Mouse (Mus musculus): ENCODE data around the gene Unc13a. TPM values are rescaled to one million over a fixed set of nuclear protein-coding genes. Genes with fewer than 3 reads are reported as not detected.

The Unc13a gene
- total RNA-seq, 2 experiments from 2014 or later: 0.93 to 1.1 TPM

DNA sequence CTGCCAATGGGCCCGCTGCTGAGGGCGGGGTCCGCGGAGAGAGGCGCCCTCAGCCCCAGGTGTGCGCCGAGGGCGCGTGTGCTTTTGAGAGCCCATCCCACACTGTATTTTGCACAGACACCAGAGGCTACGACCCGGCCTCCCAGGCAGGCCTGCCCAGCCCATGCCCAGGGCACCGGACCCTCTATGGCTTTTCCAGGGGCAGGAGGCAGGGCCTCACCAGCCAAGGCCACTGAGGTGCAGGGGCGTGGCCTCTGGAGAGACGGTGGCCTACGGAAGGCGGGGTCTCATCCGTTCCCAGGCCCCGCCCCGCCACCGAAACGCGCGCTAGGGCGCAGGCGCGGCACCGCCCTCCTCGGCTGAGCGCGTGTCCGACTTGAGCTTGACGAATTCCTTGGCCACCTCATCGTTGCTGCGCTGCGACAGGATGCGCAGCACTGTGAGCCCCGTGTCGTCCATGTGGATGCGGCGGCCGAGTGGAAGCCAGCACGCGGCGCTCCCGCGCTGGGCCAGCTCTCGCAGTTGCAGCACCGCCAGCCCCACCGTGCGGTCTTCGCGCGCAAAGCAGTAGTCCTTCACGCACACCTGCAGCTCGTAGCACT, 42.4 kb downstream of the Unc13a start:
- intact Hi-C loops (cut with DNase I): no loop called here
- peak; percentile 95 to 96 for DNase-seq

DNA sequence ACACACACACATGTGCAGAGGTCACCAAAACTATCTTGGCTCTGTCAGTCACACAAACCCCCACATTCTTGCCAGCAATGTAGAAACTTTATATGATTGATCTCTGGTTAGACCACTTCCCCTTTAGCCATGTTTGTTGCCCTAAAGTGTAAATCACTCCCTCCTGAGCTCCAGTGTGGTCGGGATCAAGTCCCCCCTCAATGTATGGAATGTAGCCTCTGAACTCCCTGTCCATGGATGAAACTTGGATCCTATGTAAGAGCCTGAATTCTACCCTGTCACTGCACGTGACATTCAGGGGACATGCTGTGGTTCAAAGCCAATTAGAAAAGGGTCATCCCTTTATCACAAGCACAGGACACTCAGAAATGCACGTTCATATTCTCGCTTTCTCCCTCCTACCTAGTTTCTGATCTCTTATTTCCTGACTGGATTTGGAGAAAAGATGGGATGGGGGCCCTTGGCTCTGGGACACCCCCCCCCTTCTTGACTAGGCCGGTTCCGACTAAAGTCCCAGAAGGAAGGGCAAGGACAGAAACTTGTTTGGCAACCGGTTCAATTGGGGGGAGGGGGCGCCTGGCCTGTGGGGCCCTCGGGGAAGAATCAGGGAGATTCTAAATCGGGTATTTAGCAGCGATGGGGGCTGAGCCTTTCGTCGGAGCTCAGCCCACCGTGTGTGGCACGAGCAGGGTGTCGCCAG, 43.0 kb downstream of the Unc13a start:
- intact Hi-C loops (cut with DNase I): no loop called here
- no peak for DNase-seq

GRCm38 (mm10) chr8:71627265-71628099, 44.1 kb downstream of the Unc13a start:
- DNase-seq: peak; percentile 19 to 22
- intact Hi-C loops (cut with DNase I): loop anchor here (2.0 kb wide), 1 partner anchor 15 kb away; no protein-coding TSS in a partner anchor

GRCm38 (mm10) chr8:71626753-71627152, 44.8 kb downstream of the Unc13a start:
- no peak for DNase-seq
- intact Hi-C loops (cut with DNase I): loop anchor here (2.0 kb wide), 1 partner anchor 14 kb away; no protein-coding TSS in a partner anchor

DNA sequence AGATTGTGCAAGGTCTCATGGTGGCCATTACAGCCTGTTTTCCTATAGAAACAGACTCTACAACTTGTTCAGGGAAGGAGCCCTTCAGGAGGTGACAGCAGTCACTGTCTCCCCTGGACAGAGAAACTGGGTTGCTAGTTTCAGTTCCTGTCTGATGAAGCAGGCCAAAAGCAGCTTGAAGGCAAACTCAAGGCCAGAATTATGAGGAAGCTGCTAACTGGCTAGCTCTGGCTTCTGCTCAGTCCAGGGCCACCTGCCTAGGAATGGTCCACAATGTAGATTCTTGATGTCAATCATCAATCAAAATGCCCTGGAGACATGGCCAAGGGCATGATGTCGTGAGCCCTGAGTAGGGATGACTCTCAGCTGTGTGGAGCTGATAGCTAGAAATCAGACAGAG, 46.5 kb downstream of the Unc13a start:
- intact Hi-C loops (cut with DNase I): no loop called here
- no peak for DNase-seq

GRCm38 (mm10) chr8:71619786-71620185, 51.8 kb downstream of the Unc13a start:
- intact Hi-C loops (cut with DNase I): no loop called here
- no peak for DNase-seq

DNA sequence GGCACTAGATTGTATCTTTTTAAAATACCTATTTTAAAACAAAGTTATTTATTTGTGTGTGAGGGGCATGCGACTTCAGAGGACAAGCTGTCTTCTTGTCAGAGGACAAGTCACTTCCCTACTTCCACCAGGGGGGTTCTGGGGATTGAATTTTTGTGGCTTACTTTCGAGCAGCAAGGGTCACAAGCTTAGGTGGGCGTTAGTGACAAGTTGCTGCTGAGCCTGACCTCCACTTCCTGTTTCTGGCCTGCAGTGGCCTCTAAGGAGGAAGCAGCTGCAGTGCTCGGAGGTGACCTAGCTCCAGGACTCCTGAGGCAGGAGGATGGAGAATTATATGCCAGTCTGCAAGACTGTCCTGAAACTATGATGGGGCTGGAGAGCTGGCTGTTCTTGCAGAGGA, 58.1 kb downstream of the Unc13a start:
- intact Hi-C loops (cut with DNase I): loop anchor here (2.0 to 5.0 kb wide), 2 partner anchors 13 to 49 kb away; no protein-coding TSS in a partner anchor
- no peak for DNase-seq

- intact Hi-C loops (cut with DNase I): loop anchor here (2.0 to 5.0 kb wide), 2 partner anchors 15 to 50 kb away; no protein-coding TSS in a partner anchor
Measured at GRCm38 (mm10) chr8:71612141-71612540, 59.4 kb downstream of the Unc13a start.

DNA sequence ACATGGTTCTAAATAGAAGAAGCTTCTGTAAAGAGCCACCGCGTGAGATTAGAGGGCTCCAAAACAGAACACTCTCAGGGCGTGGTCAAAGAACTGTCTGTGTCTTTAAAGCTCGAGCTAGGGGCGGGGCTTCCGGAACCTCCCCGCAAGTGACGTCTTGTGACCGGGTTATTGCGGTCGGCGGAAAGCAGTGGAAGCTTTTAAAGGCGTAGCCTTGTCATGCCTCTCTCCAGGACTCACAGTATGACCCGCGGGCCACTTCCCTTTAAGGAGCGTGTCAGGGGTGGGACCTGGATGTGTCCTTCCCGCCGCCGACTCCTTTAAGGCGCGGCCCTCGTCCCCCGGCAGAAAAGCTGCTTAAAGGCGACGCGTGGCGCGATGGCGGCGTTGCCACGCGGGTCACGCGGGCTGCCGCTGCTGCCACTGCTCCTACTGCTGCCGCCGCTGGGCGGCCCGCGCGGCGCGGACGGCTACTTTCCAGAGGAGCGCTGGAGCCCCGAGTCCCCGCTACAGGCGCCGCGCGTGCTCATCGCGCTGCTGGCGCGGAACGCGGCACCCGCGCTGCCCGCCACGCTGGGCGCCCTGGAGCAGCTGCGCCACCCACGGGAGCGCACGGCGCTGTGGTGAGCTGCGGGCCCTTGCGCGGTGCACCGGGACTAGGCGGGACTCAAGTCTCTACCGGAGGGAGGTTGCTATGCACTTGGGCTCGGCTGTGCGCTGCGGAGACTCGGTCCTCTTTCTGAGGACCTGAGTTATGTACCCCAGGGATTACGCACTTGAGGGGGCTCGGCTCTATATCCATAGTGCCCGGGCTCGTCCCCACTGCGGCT, 60.5 kb downstream of the Unc13a start, which contains the start of gene Colgalt1:
TSS of gene Colgalt1 (plus strand) at position 177 of the 830 bp plus-strand sequence.
- DNase-seq: peak; percentile 93 to 97
- intact Hi-C loops (cut with DNase I): loop anchor here (5.0 kb wide), 1 partner anchor 51 kb away; no protein-coding TSS in a partner anchor

More at GRCm38 (mm10) chr8:71612141-71612540, 59.4 kb downstream of the Unc13a start:
- DNase-seq: no peak

GRCm38 (mm10) chr8:71604021-71604420, 67.5 kb downstream of the Unc13a start:
- intact Hi-C loops (cut with DNase I): no loop called here
- no peak for DNase-seq

DNA sequence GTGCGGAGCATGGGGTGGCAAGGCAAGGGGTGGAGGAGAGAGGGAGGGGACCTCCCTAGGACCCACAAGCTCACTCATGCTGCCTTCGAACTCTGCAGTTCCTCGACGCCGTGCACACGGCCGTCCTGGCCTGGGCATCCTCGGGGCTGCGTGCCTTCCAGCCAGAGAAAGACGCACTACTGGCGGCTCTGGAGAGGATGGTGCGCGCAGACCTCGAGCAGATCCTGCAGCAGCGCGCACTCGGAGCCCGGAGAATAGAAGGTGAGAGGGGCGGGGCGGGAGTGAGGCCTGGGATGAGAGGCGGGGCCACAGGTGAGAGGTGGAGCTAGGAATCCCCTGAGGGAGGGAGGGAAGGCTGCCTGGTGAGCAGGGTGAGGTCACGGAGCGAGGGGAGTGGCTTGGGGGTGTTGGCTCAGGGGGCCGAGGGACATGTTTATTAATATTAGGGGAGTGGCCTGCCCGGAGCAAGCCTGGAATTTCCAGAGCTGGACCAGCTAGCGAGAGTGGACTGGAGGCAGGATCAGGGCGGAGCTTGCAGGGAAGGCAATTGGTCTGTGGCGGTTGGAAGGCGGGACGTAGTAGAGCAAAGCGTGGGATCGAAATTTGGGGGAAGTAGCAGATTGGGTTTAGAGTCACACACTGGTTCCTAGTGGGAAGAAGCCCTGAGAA, 68.8 kb downstream of the Unc13a start:
- DNase-seq: peak; percentile 44 to 63
- intact Hi-C loops (cut with DNase I): no loop called here

DNA sequence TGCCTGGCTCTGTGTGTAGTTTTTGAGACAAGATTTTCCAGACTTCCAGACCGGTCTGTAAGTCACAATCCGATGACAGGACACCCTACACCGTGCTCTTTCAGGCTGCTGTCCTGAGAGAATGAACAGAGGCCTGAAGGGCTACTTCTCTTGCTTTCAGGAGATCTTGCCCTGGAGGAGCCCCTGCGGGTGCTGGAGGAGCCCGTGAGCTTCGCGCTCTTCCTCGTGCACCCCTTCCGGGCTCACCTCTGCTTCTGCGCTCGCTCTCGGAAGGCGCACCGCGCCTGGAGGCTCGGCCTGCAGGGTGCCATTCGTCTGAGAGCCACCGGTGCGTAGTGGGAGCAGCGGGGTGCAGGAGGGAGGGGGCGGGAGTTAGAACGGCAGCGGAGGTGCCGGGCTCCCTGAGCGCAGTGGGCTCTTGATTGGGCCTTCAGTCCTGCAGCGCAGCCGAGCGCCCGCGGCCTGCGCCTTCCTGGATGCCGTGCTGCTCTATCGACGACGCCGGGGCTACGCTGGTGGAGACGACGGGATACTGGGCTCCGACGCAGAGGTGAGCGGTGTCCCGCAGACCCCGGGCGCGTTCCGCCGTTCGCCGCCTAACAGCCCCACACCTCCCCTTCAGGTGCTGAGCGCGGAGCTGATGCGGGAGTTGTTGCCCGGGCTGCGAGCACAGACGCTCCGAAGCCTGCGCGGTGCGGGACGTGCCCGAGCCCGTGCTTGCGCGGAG, 69.5 kb downstream of the Unc13a start:
- intact Hi-C loops (cut with DNase I): no loop called here
- DNase-seq: no peak

- DNase-seq: no peak
- intact Hi-C loops (cut with DNase I): loop anchor here (5.0 kb wide), 1 partner anchor 157 kb away; no protein-coding TSS in a partner anchor
Measured at GRCm38 (mm10) chr8:71598841-71599240, 72.7 kb downstream of the Unc13a start.

DNA sequence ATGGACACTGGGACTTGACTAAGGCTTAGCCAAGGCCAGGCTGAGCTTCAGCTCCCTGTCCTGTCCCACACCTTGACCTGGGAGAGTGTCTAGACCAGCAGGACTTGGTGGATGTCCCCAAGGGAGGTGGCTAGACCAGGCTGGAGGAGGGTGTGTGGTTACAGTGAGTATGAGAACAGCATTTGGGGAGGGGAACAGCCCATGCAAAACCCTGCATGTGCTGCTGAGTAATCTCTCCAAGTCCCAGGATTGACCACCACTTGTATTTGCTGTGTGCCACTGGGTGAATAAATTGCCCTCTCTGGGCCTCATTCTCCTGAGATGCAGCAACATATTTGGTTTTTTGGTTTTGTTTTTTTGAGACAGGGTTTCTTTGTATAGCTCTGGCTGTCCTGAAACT, 73.2 kb downstream of the Unc13a start:
- intact Hi-C loops (cut with DNase I): loop anchor here (5.0 kb wide), 1 partner anchor 156 kb away; no protein-coding TSS in a partner anchor
- DNase-seq: no peak

DNA sequence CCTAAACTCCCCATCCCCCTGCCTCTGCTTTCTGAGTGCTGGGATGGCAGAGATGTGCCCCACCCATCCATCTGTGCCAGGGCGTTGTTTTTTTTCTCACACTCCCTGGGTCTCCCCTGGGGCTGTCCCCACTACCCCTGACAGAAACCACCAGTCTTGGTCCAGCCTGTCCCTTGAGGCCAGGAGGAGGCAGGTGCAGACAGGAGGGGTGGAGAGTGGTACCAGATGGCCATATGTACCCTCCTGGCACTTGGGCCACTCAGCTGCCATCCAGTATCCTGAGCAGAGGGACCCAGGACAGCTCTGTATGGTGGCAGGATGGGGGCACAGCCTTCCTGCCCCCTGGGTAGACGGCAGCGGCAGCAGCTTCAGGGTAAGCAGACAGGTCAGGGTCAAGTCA, 74.1 kb downstream of the Unc13a start, which contains the start of gene Fam129c:
TSS of gene Fam129c (plus strand) at position 198 of the 400 bp plus-strand sequence.
- intact Hi-C loops (cut with DNase I): loop anchor here (2.0 to 5.0 kb wide), 2 partner anchors 63 to 155 kb away; no protein-coding TSS in a partner anchor
- no peak for DNase-seq

GRCm38 (mm10) chr8:71596798-71597197, 74.8 kb downstream of the Unc13a start:
- intact Hi-C loops (cut with DNase I): loop anchor here (1.0 to 5.0 kb wide), 3 partner anchors 35 to 154 kb away; no protein-coding TSS in a partner anchor
- no peak for DNase-seq

GRCm38 (mm10) chr8:71596384-71596783, 75.2 kb downstream of the Unc13a start:
- DNase-seq: no peak
- intact Hi-C loops (cut with DNase I): loop anchor here (1.0 to 5.0 kb wide), 3 partner anchors 35 to 154 kb away; no protein-coding TSS in a partner anchor

- peak; percentile 93 to 96 for DNase-seq
- intact Hi-C loops (cut with DNase I): loop anchor here (1.0 to 5.0 kb wide), 3 partner anchors 35 to 154 kb away; no protein-coding TSS in a partner anchor
Measured at GRCm38 (mm10) chr8:71595862-71596261, 75.7 kb downstream of the Unc13a start.

All from heart, postnatal 14 days (tissue).